Mouse (Mus musculus): ENCODE data around the gene Syt14. TPM values are rescaled to one million over a fixed set of nuclear protein-coding genes. Genes with fewer than 3 reads are reported as not detected.

Gene Syt14
- polyA plus RNA-seq, 2 experiments = 2.2 to 2.9 TPM

DNA sequence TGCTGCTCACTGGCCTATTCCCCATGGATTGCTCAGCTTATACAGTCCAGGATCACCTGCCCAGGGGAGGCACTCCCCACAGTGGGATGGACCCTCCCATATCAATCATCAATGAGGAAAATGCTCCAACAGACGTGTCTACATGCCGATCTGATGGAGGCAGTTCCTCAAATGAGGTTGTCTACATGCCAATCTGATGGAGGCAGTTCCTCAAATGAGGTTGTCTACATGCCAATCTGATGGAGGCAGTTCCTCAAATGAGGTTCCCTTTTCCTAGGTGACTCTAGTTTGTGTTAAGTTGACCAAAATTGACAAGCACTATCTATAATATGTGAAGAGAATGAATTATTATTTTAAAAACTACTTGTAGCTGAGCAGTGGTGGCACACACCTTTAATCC, 24.6 kb upstream of the Syt14 start:
- no peak overlapping the region for H3K27ac ChIP-seq (replicated peaks; ENCODE audit: low read depth, low read length)
- no peaks in the 10 kb centered on the region for H3K27me3 ChIP-seq (ENCODE audit: control insufficient read depth, insufficient read depth, low read length)
- no peak overlapping the region for H3K4me2 ChIP-seq (replicated peaks; ENCODE audit: low read depth, low read length, severe bottlenecking)
- H3K4me3 ChIP-seq (replicated peaks; ENCODE audit: low read length) = no peak overlapping the region
- no peak for DNase-seq (ENCODE audit: low spot score)
- no peak overlapping the region for H3K9ac ChIP-seq (ENCODE audit: low read depth, low read length, severe bottlenecking)
- no peak for TF ChIP-seq POLR2A (IDR thresholded peaks at IDR 0.05; ENCODE audit: borderline replicate concordance, extremely low read depth, insufficient read depth, insufficient read length)
- no peak for ATAC-seq (ENCODE audit: low FRiP score, low read depth)
- no peaks in the 10 kb centered on the region for H3K36me3 ChIP-seq (ENCODE audit: control insufficient read depth, insufficient read depth, low read length)
- no peaks in the 10 kb centered on the region for H3K9me3 ChIP-seq (ENCODE audit: control insufficient read depth, low read length)
- 91% methylated on average over 2 of the region's 2 CpGs for WGBS
- H3K4me1 ChIP-seq (ENCODE audit: control insufficient read depth, insufficient read depth, low read length) = no peaks in the 10 kb centered on the region

DNA sequence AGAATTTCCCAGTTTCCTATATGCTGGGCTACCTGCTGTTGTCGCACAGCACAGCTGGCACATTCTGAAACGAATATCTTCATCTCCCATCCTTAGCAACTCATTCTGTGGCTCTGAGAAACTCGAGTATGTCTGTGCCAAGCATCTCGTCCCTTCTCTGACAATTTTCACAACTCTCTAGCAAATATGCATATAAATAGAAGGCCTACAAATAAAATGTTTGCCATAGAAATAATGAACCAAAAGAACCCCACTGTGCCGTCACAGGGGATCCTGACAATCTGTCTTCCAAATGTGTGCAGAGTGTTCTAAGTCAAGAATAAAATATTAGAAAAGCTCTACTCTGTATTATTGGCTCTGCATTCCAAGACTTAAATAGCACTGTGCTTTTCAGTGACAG, 24.0 kb upstream of the Syt14 start:
- ATAC-seq (ENCODE audit: low FRiP score, low read depth) = no peak
- Histone ChIP-seq H3K4me2 (replicated peaks; ENCODE audit: low read depth, low read length, severe bottlenecking) (no peak overlapping the region), H3K4me1 (ENCODE audit: control insufficient read depth, insufficient read depth, low read length) (no peaks in the 10 kb centered on the region), H3K9ac (ENCODE audit: low read depth, low read length, severe bottlenecking) (no peak overlapping the region), H3K27ac (replicated peaks; ENCODE audit: low read depth, low read length) (no peak overlapping the region), H3K9me3 (ENCODE audit: control insufficient read depth, low read length) (no peaks in the 10 kb centered on the region), H3K36me3 (ENCODE audit: control insufficient read depth, insufficient read depth, low read length) (no peaks in the 10 kb centered on the region), H3K27me3 (ENCODE audit: control insufficient read depth, insufficient read depth, low read length) (no peaks in the 10 kb centered on the region), H3K4me3 (replicated peaks; ENCODE audit: low read length) (no peak overlapping the region)
- no peak for DNase-seq (ENCODE audit: low spot score)
- TF ChIP-seq POLR2A (IDR thresholded peaks at IDR 0.05; ENCODE audit: borderline replicate concordance, extremely low read depth, insufficient read depth, insufficient read length) = no peak
- WGBS = 77% methylated on average over 5 of the region's 5 CpGs

DNA sequence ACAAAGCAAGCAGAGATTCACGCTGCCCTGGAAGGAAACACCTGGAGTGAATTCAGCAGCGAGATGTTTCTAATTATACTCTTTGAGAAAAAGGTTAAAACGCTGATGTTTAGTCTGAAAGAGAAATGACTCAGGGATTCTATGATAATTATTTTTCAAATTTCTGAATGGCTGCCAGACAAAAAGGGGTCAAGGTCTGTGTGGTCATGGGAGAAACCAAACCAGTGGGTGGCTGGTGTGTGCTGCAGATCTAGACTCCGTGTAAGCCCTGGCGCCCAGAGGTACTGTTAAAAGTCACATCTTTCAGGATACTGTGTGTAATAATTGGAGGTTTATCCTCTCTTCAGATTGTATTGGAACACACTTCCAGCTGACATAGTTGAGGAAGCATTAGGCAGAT, 18.8 kb upstream of the Syt14 start:
- TF ChIP-seq POLR2A (IDR thresholded peaks at IDR 0.05; ENCODE audit: borderline replicate concordance, extremely low read depth, insufficient read depth, insufficient read length) = no peak
- ATAC-seq (ENCODE audit: low FRiP score, low read depth) = no peak
- no peak overlapping the region for H3K4me2 ChIP-seq (replicated peaks; ENCODE audit: low read depth, low read length, severe bottlenecking)
- H3K27me3 ChIP-seq (ENCODE audit: control insufficient read depth, insufficient read depth, low read length) = no peaks in the 10 kb centered on the region
- DNase-seq (ENCODE audit: low spot score) = no peak
- no peak overlapping the region for H3K4me3 ChIP-seq (replicated peaks; ENCODE audit: low read length)
- no peaks in the 10 kb centered on the region for H3K4me1 ChIP-seq (ENCODE audit: control insufficient read depth, insufficient read depth, low read length)
- H3K9me3 ChIP-seq (ENCODE audit: control insufficient read depth, low read length) = no peaks in the 10 kb centered on the region
- H3K9ac ChIP-seq (ENCODE audit: low read depth, low read length, severe bottlenecking) = no peak overlapping the region
- no peak overlapping the region for H3K27ac ChIP-seq (replicated peaks; ENCODE audit: low read depth, low read length)
- 42% methylated on average over 5 of the region's 5 CpGs for WGBS
- no peaks in the 10 kb centered on the region for H3K36me3 ChIP-seq (ENCODE audit: control insufficient read depth, insufficient read depth, low read length)

DNA sequence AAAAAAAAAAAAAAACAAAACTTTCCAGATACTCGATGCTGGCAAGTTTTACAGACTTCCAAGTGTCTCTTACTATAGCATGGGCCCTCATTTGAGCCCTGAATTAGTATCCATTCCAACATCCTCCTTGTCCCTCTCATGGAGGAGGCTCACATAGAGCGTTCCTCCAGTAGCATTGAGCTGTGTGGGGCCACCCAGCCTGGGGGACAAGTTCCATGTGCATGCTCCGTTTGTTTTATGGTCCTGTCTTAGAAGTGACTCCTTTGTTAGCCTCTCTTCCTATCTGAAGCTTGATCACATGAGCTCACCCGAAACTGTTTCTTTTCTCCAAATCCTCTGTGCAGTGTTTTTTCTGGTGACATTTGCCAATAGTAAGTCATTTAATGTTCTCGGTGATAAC, 17.5 kb upstream of the Syt14 start:
- 59% methylated on average over 5 of the region's 5 CpGs for WGBS
- no peaks in the 10 kb centered on the region for H3K27me3 ChIP-seq (ENCODE audit: control insufficient read depth, insufficient read depth, low read length)
- H3K4me2 ChIP-seq (replicated peaks; ENCODE audit: low read depth, low read length, severe bottlenecking) = no peak overlapping the region
- no peaks in the 10 kb centered on the region for H3K4me1 ChIP-seq (ENCODE audit: control insufficient read depth, insufficient read depth, low read length)
- no peak overlapping the region for H3K27ac ChIP-seq (replicated peaks; ENCODE audit: low read depth, low read length)
- TF ChIP-seq POLR2A (IDR thresholded peaks at IDR 0.05; ENCODE audit: borderline replicate concordance, extremely low read depth, insufficient read depth, insufficient read length) = no peak
- no peak for ATAC-seq (ENCODE audit: low FRiP score, low read depth)
- no peak overlapping the region for H3K9ac ChIP-seq (ENCODE audit: low read depth, low read length, severe bottlenecking)
- DNase-seq (ENCODE audit: low spot score) = no peak
- H3K4me3 ChIP-seq (replicated peaks; ENCODE audit: low read length) = no peak overlapping the region
- H3K9me3 ChIP-seq (ENCODE audit: control insufficient read depth, low read length) = no peaks in the 10 kb centered on the region
- H3K36me3 ChIP-seq (ENCODE audit: control insufficient read depth, insufficient read depth, low read length) = no peaks in the 10 kb centered on the region

DNA sequence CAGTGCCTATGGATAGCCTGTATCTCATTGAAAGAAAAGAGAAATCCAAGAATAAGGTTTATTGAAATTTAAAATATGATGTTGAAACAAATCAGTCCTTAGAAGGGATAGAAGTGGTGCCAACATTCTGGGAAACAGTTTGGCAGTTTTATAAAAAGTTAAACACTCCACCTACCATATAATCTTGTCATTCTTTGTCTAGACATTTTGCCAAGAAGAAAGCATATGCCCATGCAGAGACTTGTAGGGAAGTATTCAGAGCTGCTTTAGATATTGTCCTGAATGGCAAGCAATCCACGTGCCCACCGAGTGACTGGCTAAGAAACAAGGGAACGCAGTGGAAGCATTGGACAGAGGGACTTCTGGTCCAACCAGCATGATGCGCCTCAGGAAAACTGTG, 12.0 kb upstream of the Syt14 start:
- DNase-seq (ENCODE audit: low spot score) = no peak
- TF ChIP-seq POLR2A (IDR thresholded peaks at IDR 0.05; ENCODE audit: borderline replicate concordance, extremely low read depth, insufficient read depth, insufficient read length) = no peak
- Histone ChIP-seq H3K4me1 (ENCODE audit: control insufficient read depth, insufficient read depth, low read length) (no peaks in the 10 kb centered on the region), H3K27me3 (ENCODE audit: control insufficient read depth, insufficient read depth, low read length) (no peaks in the 10 kb centered on the region), H3K9ac (ENCODE audit: low read depth, low read length, severe bottlenecking) (no peak overlapping the region), H3K27ac (replicated peaks; ENCODE audit: low read depth, low read length) (no peak overlapping the region), H3K4me3 (replicated peaks; ENCODE audit: low read length) (no peak overlapping the region), H3K9me3 (ENCODE audit: control insufficient read depth, low read length) (no peaks in the 10 kb centered on the region), H3K4me2 (replicated peaks; ENCODE audit: low read depth, low read length, severe bottlenecking) (no peak overlapping the region), H3K36me3 (ENCODE audit: control insufficient read depth, insufficient read depth, low read length) (no peaks in the 10 kb centered on the region)
- 87% methylated on average over 4 of the region's 4 CpGs for WGBS
- ATAC-seq (ENCODE audit: low FRiP score, low read depth) = no peak

DNA sequence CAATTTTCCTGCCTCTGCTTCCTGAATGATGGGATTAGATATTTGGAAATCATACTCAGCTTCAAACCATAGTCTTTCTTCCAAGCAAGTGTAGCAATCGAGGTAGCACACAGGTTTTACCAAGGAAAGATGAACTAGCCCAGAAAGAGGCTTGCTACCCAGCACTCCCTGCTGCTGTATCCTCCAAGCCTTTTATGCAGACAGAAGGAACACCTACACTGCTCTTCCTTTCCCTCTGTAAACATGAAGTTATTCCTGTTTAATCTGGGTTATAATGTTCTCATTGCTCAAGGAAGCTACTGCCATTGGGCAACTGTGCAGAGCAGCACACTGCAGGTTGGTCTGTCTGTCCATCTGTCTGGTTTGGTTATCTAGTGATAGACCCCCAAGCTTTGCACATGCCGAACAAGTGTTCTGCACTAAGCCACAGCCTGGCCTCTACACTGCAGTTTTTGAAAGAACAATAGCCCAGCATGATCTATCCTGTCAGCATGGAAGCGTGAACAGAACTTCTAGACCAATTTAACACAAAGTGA, 7.3 kb upstream of the Syt14 start:
- no peak overlapping the region for H3K4me2 ChIP-seq (replicated peaks; ENCODE audit: low read depth, low read length, severe bottlenecking)
- 77% methylated on average over 3 of the region's 3 CpGs for WGBS
- DNase-seq (ENCODE audit: low spot score) (no peak), ATAC-seq (ENCODE audit: low FRiP score, low read depth) (no peak)
- H3K36me3 ChIP-seq (ENCODE audit: control insufficient read depth, insufficient read depth, low read length) = no peaks in the 10 kb centered on the region
- TF ChIP-seq POLR2A (IDR thresholded peaks at IDR 0.05; ENCODE audit: borderline replicate concordance, extremely low read depth, insufficient read depth, insufficient read length) = no peak
- H3K4me1 ChIP-seq (ENCODE audit: control insufficient read depth, insufficient read depth, low read length) = no peaks in the 10 kb centered on the region
- H3K9ac ChIP-seq (ENCODE audit: low read depth, low read length, severe bottlenecking) = no peak overlapping the region
- no peak overlapping the region for H3K4me3 ChIP-seq (replicated peaks; ENCODE audit: low read length)
- no peaks in the 10 kb centered on the region for H3K27me3 ChIP-seq (ENCODE audit: control insufficient read depth, insufficient read depth, low read length)
- H3K9me3 ChIP-seq (ENCODE audit: control insufficient read depth, low read length) = no peaks in the 10 kb centered on the region
- H3K27ac ChIP-seq (replicated peaks; ENCODE audit: low read depth, low read length) = no peak overlapping the region

Measured in limb, embryonic 14.5 days (tissue).